Mouse (Mus musculus): ENCODE data around the gene Jak1. TPM values are rescaled to one million over a fixed set of nuclear protein-coding genes. Genes with fewer than 3 reads are reported as not detected.

The Jak1 gene
- polyA plus RNA-seq, 2 experiments: 19.8 to 38.2 TPM

DNA sequence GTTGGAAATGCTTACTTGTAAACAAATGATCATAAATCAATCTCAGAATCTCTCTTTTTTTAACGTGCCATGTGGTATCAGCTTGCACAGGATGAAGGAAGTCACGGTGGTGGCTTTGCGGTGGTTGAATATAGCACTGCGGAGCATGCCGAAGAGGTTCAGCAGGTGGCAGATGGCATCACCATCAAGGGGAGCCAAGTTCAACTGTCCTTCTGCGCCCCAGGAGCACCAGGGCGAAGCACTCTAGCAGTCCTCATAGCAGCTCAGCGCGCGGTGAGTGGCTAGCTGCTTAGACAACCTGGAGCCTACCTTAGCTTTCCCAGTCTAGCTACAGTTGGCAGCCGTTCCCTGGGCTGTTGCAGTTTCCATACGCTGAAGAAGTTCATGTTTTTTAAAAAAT, 158.0 kb downstream of the Jak1 start:
- Histone ChIP-seq H3K9me3 (ENCODE audit: control insufficient read depth, low read length) (no peaks in the 10 kb centered on the region), H3K36me3 (replicated peaks; ENCODE audit: control insufficient read depth, insufficient read depth, low read depth) (no peaks in the 10 kb centered on the region), H3K27ac (no peak overlapping the region), H3K27me3 (ENCODE audit: control insufficient read depth, insufficient read depth, low read length) (no peaks in the 10 kb centered on the region), H3K9ac (replicated peaks) (no peak overlapping the region), H3K4me2 (ENCODE audit: low read depth) (no peak overlapping the region), H3K4me3 (ENCODE audit: insufficient read depth in 1 of 2, low read depth in 2 of 2, low read length in 2 of 2) (no peak overlapping the region), H3K4me1 (replicated peaks; ENCODE audit: control insufficient read depth in 2 of 2, insufficient read depth in 2 of 2, low read length in 1 of 2) (no peaks in the 10 kb centered on the region)
- no peak for DNase-seq (ENCODE audit: low read depth in 3 of 3, low spot score in 3 of 3)
- 71% methylated on average over 12 of the region's 12 CpGs for WGBS (ENCODE audit: insufficient replicate concordance)
- ATAC-seq (ENCODE audit: insufficient read depth): no peak
- TF ChIP-seq EP300 (IDR thresholded peaks at IDR 0.05; ENCODE audit: low read depth) (no peak), CTCF (IDR thresholded peaks at IDR 0.05; ENCODE audit: low read depth) (no peak)

Other genes starting within 250 kb of the Jak1 start
- gene Gm10577, start 244.6 kb downstream of the Jak1 start, polyA plus RNA-seq (2012; rRNA removed): not detected in 2 replicates
- not detected in 2 replicates for gene Gm10577, start 244.6 kb downstream of the Jak1 start, polyA plus RNA-seq (2014; fragmentation: Nextera tagmentation; extraction: Ambion mirVana)
- 0.31 and 0.37 TPM in 2 replicates for gene Raver2, start 196.3 kb downstream of the Jak1 start, polyA plus RNA-seq (2012; rRNA removed)
- gene Raver2, start 196.3 kb downstream of the Jak1 start, polyA plus RNA-seq (2014; fragmentation: Nextera tagmentation; extraction: Ambion mirVana): 0.25 and 0.48 TPM in 2 replicates
- 6.4 and 6.5 TPM in 2 replicates for gene Ak4, start 154.0 kb upstream of the Jak1 start, polyA plus RNA-seq (2012; rRNA removed)
- 3.5 and 4.5 TPM in 2 replicates for gene Ak4, start 154.0 kb upstream of the Jak1 start, polyA plus RNA-seq (2014; fragmentation: Nextera tagmentation; extraction: Ambion mirVana)
- gene Dnajc6, start 231.4 kb upstream of the Jak1 start, polyA plus RNA-seq (2012; rRNA removed): 0.15 and 0.16 TPM in 2 replicates
- 0.08 and 0.16 TPM in 2 replicates for gene Dnajc6, start 231.4 kb upstream of the Jak1 start, polyA plus RNA-seq (2014; fragmentation: Nextera tagmentation; extraction: Ambion mirVana)